Comparison of ENCODE assay signal across 7 mouse cellular contexts in genomic region chr1:36691271-36692155, GRCm38 (mm10). TPM values are rescaled to one million over a fixed set of nuclear protein-coding genes. Genes with fewer than 3 reads are reported as not detected.
DNase-seq lines count a peak whose midpoint lies in the region; ATAC-seq lines count a peak whose summit lies in the region.

Cox5b (plus strand) TSS chr1:36691449.

- under 1% methylated on average over 68 of the region's 68 CpGs for WGBS in intestine, embryonic 15.5 days
- 1% methylated on average over 68 of the region's 68 CpGs for WGBS in midbrain, embryonic 10.5 days

- H3K4me1 ChIP-seq in intestine, embryonic 15.5 days (replicated peaks) = peaks cover 4% of the 10 kb centered on the region; the same call in 1 of the 2 replicates
- H3K4me1 ChIP-seq in midbrain, embryonic 10.5 days = peaks cover 15% of the 10 kb centered on the region

- peak within 1 kb of the TSS; percentile 48 for H3K4me3 ChIP-seq in intestine, embryonic 15.5 days (replicated peaks)
- peak within 1 kb of the TSS; percentile 94 for H3K4me3 ChIP-seq in midbrain, embryonic 10.5 days

- H3K36me3 ChIP-seq in intestine, embryonic 15.5 days = peaks cover 10% of the 10 kb centered on the region
- H3K36me3 ChIP-seq in midbrain, embryonic 10.5 days = peaks cover 26% of the 10 kb centered on the region

- DNase-seq in adrenal gland, adult 2 months = peak; percentile 97
- DNase-seq in embryo, embryonic 11.5 days (ENCODE audit: low read depth, low spot score) = peak; percentile 98
- DNase-seq in gastrocnemius, postnatal 36 days = peak; percentile 92 to 96
- peak; percentile 94 to 98 for DNase-seq in left cerebral cortex, postnatal 25 days (ENCODE audit: low spot score in 2 of 2)
- DNase-seq in midbrain, embryonic 10.5 days (ENCODE audit: low spot score) = peak; percentile 99
- peak; percentile 96 for DNase-seq in right cerebral cortex, postnatal 4 days

- no peaks in the 10 kb centered on the region for H3K9me3 ChIP-seq in intestine, embryonic 15.5 days
- H3K9me3 ChIP-seq in midbrain, embryonic 10.5 days (replicated peaks) = no peaks in the 10 kb centered on the region

- H3K4me2 ChIP-seq in intestine, embryonic 15.5 days (replicated peaks) = peak within 1 kb of the TSS; percentile 74

- H3K27ac ChIP-seq in intestine, embryonic 15.5 days = no peak within 1 kb of the TSS
- peak within 1 kb of the TSS; percentile 85 for H3K27ac ChIP-seq in midbrain, embryonic 10.5 days (replicated peaks)

- no peaks in the 10 kb centered on the region for H3K27me3 ChIP-seq in intestine, embryonic 15.5 days (replicated peaks)
- H3K27me3 ChIP-seq in midbrain, embryonic 10.5 days (ENCODE audit: low read depth, poor library complexity, severe bottlenecking) = no peaks in the 10 kb centered on the region

- H3K9ac ChIP-seq in intestine, embryonic 15.5 days = peak within 1 kb of the TSS; percentile 59

- ATAC-seq in intestine, embryonic 15.5 days = peak; percentile 97

- intact Hi-C loops in gastrocnemius, postnatal 36 days (cut with DNase I) = loop anchor here (2.0 kb wide), 1 partner anchor 15 kb away; no protein-coding TSS in a partner anchor
- intact Hi-C loops in left cerebral cortex, postnatal 25 days (cut with DNase I) = no loop called here

RNA-seq across cellular contexts. Expression of gene Cox5b, which starts in this region (rescaled TPM):
- total RNA-seq in adrenal gland, adult 2 months (2021) = 1,000 to 10,000 TPM in 1 of 2 experiments, 100 to 1,000 TPM in 1; 981 to 1,022 TPM
- 749 and 851 TPM in 2 replicates for polyA plus RNA-seq in adrenal gland, adult 2 months (2012; rRNA removed)
- 1,000 to 10,000 TPM; 1,244 to 1,300 TPM for total RNA-seq in gastrocnemius, postnatal 36 days (2021)
- polyA plus RNA-seq in intestine, embryonic 15.5 days (2015; fragmentation: Nextera tagmentation; extraction: Ambion mirVana) = 832 and 903 TPM in 2 replicates
- total RNA-seq in left cerebral cortex, postnatal 25 days (2021) = 100 to 1,000 TPM; 591 to 598 TPM
- polyA plus RNA-seq in midbrain, embryonic 10.5 days (2016; fragmentation: Nextera tagmentation; extraction: Ambion mirVana) = 531 and 539 TPM in 2 replicates
